Mouse (Mus musculus): ENCODE results near the gene Klk6.
A peak's percentile ranks its signal among the peaks of the same experiment; 100 is the strongest.

Gene Klk6

DNA sequence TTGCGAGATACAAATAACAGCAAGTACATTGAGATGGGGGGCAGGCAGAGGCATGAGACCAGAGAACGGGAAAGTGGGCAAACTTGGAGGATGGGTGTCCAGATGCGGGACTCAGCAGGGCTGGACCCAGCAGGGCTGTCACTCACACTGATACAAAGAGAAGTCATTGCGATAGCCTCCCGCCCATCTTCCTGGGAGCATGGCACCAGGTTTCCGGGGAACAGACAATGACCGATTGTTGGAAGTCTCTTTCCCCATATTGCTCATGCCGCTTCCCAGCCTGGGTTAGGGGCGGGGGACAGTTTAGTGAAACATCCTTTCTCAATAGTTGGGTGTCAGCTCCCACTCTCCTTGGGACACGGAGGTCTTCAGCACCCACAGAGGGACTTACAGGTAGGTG is at the start of gene Klk6:
Gene Klk6, plus strand, starts transcription at position 301 of the 400 bp plus-strand sequence.
- no peak for DNase-seq

DNA sequence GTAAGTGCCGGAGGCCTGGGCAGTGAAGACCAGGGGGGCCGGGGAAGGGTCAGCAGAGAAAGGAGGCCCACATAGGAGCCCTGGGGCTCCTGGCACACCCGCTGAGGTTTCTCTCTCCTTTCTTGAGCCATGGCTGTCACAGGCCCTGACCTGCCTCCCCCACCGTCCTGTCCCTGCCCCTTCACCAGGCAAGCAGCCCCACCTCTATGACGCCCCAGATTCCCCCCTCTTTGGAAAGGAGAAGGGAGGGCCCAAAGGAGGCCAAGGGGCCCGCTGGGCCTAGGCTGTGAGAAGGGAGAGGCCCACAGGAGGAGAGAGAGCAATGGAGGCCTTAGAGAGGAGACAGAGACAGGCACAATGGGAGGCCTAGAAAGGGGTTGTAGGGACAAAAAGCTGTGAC is 49.5 kb upstream of the Klk6 start:
- no peak for DNase-seq

GRCm38 (mm10) chr7:43775311-43776057 is 48.8 kb upstream of the Klk6 start:
- no peak for DNase-seq

GRCm38 (mm10) chr7:43776506-43776905 is 47.8 kb upstream of the Klk6 start:
- DNase-seq = no peak

DNA sequence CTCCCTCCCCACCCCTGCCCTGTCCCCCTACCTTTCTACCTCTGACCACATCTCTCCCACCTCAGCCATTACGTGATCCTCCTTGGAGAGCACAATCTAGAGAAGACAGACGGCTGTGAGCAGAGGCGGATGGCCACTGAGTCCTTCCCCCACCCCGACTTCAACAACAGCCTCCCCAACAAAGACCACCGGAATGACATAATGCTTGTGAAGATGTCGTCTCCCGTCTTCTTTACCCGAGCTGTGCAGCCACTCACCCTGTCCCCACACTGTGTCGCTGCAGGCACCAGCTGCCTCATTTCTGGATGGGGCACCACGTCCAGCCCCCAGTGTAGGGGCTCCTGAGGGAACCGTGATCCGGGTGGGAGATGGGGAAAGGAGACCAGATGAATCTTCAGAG is 46.9 kb upstream of the Klk6 start:
- no peak for DNase-seq

DNA sequence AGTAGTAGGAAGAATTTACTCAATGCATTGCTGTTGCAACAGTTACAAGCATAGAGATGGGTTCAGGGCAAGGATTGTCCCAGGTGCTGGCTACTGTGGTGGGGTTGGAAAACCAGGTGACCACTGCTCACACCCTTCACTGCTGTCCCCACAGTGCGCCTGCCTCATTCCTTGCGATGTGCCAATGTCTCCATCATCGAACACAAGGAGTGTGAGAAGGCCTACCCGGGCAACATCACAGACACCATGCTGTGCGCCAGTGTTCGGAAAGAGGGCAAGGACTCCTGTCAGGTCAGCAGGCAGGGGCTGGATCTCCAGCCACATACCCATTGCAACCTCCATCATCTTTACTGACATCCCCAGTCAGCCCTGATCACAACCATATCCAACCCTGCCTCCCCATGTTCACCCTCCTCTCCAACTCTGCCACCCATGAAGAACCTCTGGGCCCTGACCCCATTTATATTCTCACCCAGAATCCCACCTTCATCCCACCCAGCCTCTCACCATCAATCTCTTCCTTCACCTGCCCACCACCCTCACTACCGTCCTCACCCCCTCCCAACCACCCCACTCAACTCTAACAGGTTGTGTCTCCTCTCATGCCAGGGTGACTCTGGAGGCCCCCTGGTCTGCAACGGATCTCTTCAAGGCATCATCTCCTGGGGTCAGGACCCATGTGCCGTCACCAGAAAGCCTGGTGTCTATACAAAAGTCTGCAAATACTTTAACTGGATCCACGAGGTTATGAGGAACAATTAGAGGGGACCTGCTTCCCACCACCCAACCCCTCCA is 45.9 kb upstream of the Klk6 start:
- DNase-seq = no peak

DNA sequence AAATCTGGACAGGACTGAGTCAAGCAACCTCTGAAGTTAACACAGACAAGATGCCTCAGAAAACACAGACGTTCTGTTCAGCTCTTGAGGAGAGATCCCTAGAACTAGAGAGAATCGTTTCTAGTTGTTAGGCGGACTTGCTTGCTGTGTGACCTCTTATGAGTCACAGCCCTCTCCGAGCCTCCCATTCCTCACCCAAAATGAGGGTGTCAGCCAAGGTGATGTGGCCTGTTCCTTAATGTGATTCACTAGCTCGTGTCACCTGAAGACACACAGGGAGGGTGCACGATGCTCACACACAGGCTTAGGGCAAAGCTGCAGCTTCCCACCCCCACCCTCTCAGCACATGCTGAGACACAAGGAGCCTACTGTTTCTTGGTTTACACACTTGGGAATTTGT is 44.1 kb upstream of the Klk6 start:
- DNase-seq = no peak

GRCm38 (mm10) chr7:43780746-43781145 is 43.6 kb upstream of the Klk6 start, which contains the start of gene Klk10:
TSS of gene Klk10 (plus strand) at chr7:43781035.
- no peak for DNase-seq

GRCm38 (mm10) chr7:43781541-43781940 is 42.8 kb upstream of the Klk6 start:
- DNase-seq = no peak

GRCm38 (mm10) chr7:43782275-43783265 is 41.7 kb upstream of the Klk6 start:
- peak; percentile 36 to 75 for DNase-seq

- DNase-seq = no peak
Measured at GRCm38 (mm10) chr7:43785286-43785685, 39.0 kb upstream of the Klk6 start.

DNA sequence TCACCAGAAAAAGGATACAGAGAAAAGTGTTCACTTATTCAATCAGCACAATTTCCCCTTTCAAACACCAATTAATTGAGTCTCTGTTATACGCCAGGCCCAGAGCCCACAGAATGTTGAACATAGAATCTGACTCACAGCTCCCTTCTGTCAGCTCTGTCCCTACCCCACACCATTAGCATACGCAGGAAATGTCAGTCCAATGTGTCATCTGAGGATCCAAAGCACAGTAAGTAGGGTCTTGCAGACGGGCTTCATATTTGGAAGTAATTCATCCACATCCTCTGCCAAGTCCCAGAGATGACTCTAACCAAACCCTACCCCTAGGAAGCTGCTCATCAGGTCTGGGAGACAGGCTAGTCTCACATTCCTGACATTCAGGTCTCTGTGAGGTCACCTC is 36.2 kb upstream of the Klk6 start:
- DNase-seq = no peak

GRCm38 (mm10) chr7:43789295-43789694 is 35.0 kb upstream of the Klk6 start:
- DNase-seq = no peak

DNA sequence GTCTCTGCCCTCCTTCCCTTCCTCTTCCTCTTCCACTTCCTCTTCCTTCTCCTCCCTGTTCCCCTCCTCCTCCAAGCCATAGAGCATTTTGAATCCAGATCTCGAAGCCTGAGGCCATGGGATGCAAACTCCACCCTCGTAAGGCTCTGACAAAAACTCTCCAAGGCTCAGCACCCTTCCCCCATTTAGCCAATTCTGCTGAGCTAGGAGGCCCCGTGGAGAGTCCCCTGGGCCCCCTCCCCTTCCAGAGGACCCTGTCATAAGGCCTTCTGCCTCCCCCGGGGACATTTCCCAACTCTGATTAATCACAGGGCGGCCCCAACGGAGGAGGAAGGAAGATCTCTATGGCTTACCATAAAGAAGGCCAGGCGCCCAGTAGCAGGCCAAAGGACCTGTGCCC is 32.7 kb upstream of the Klk6 start, which contains the start of gene Klk9:
Gene Klk9, plus strand, starts transcription at position 301 of the 400 bp plus-strand sequence.
- no peak for DNase-seq

- no peak for DNase-seq
Measured at GRCm38 (mm10) chr7:43796355-43796754, 27.9 kb upstream of the Klk6 start.

DNA sequence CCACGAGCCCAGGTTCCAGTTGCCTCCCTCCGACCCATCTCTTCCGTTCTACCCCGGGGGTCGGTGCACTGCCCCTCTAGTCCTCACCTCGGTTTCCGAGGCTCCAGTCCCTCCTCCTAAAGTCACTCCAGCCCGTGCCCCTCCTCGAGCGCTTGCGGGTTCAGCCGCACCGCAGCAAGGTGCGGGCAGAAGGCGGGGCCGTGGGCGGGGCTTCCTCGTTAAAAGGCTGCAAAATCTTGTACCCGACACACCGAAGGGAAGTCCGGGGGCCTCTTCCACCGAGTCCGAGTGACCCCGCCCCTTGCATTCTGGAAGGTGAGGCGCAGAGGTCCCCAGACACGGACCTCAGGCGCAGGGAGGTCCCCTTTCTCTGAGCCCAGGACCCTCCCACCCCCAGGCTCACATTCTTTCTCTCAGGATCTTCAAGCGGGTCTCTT is 26.9 kb upstream of the Klk6 start, which contains the start of gene Klk8:
Gene Klk8, plus strand, starts transcription at position 245 of the 437 bp plus-strand sequence.
- DNase-seq = peak in 1 of 2 experiments; percentile 45

DNA sequence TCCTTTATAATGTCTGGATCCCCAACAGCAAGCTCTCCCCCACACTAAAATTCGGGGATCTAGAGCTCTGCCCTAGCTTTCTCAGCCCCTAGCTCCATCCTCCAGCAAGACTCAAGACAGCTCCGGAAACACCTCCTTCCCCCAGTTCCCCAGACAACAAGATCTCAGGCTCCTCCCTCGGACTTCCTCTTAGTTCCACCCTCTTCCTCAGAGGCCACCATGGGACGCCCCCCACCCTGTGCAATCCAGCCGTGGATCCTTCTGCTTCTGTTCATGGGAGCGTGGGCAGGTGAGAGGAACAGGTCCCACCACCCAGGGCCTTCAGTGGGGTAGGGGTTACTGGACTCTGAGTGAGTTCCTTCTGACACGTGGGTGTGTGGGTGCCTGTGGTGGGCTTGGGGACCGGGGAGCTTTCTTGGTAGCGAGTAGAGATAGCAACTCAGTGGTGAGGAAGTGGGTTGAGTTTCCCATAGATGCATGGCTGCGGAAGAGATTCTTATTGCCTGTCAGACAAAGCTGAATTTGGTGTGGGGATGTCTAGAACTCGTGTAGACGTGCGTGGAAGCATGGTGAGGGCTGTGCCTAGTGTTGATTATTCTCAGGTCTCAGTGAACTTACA is 26.3 kb upstream of the Klk6 start:
- DNase-seq = peak in 1 of 2 experiments; percentile 17

GRCm38 (mm10) chr7:43799876-43800275 is 24.4 kb upstream of the Klk6 start:
- DNase-seq = no peak

GRCm38 (mm10) chr7:43810994-43811393 is 13.3 kb upstream of the Klk6 start, which contains the start of gene Klk7:
TSS of gene Klk7 (plus strand) at chr7:43811294.
- DNase-seq = no peak

GRCm38 (mm10) chr7:43815211-43815610 is 9.1 kb upstream of the Klk6 start:
- no peak for DNase-seq

DNA sequence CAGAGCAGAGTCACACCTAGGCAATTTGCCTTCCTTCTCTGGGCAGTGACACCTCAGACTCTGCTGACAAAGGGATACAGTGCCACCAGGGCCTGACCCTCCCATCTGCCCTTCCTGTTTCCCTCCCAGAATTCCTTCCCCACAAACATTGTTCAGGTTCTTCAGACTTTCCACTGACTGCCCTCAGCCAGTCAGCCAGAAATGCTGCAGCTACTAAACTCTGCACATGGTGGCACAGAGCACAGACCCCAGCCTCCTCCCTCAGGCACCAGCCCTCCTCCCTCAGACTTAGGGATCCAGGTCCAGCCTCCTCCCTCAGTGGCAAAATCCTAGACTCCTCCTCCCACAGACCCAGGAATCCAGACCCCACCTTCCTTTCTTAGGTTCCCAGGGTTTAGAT is 7.6 kb upstream of the Klk6 start:
- DNase-seq = no peak

DNA sequence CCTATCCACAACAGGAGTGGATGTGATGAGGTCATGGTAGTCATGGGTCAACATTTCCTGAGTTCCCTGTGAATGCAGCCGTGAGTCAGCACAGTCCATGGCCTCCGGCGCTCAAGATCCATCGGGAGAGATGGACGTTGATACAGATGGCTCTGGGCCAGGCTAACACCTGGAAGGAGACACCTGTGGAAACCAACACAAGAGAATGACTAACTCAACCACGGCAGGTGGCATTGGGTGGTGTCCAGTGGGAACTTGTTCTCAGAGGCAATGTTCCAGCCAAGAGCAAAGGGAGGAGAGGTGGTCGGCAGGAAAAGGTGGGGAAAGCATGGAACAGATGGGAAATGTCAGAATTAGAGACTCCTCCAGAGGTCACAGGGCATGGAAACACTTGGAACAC is 2.7 kb upstream of the Klk6 start:
- no peak for DNase-seq
